Mouse (Mus musculus) gastrocnemius, postnatal 36 days (tissue): Measurements from ENCODE around the gene Zscan26. TPM values are rescaled to one million over a fixed set of nuclear protein-coding genes. Genes with fewer than 3 reads are reported as not detected.
"Not testable (repeated sequence)": the region's sequence is repeated elsewhere in the genome, so short reads cannot be mapped to it uniquely, and the experiment has no call there.

ENCODE experiments used
- DNase-seq, 2 experiments: peaks; one replicate each; pipeline ENCODE4 v3.0.0; 2022
- intact Hi-C: fragments of 180-260 bp; cut with DNase I; formaldehyde crosslinking; loops from one replicate; pipeline ENCODE4 v1.15.1; 2025
- long read RNA-seq, 2 experiments: library from polyadenylated mRNA; stranded (forward); transcript quantifications; one replicate each; pipeline ENCODE4 v2.0.0; 2021
- total RNA-seq, 2 experiments: library from RNA; stranded (reverse); gene quantifications; 2 replicates each; pipeline ENCODE4 v1.2.3; 2021

The Zscan26 gene
- total RNA-seq: 10 to 100 TPM in 1 of 2 experiments, 1 to 10 TPM in 1; 8.8 to 11.9 TPM
- long read RNA-seq, experiment 1, full-length matches to known transcripts: 1 of 1 reads
- long read RNA-seq, experiment 1, partial matches to known transcripts: 0 of 1 reads
- long read RNA-seq, experiment 1, other reads (novel, unspliced or antisense): 0 of 1 reads
- long read RNA-seq, experiment 2, full-length matches to known transcripts: 1 of 2 reads
- long read RNA-seq, experiment 2, partial matches to known transcripts: 0 of 2 reads
- long read RNA-seq, experiment 2, other reads (novel, unspliced or antisense): 1 of 2 reads

GRCm38 (mm10) chr13:21453449-21453848, at the start of gene Zscan26:
Zscan26 (minus strand) TSS chr13:21453730.
- DNase-seq: peak; percentile 73 to 82
- intact Hi-C loops: loop anchor here (5.0 to 10.0 kb wide), 2 partner anchors 51 to 89 kb away; partner anchors contain the start of genes Zkscan3 and Zscan12

- no peak for DNase-seq
- intact Hi-C loops: loop anchor here (10.0 kb wide), 1 partner anchor 97 kb away; the partner anchor contains the start of gene Zkscan3
These were observed 48.8 kb upstream of the Zscan26 start for GRCm38 (mm10) chr13:21502296-21502695.

GRCm38 (mm10) chr13:21501182-21501581, 47.7 kb upstream of the Zscan26 start, which contains the start of gene Gm11273:
Gm11273 (minus strand) TSS chr13:21501418.
- intact Hi-C loops: loop anchor here (10.0 kb wide), 1 partner anchor 96 kb away; the partner anchor contains the start of gene Zkscan3
- not testable (repeated sequence) for DNase-seq

GRCm38 (mm10) chr13:21495080-21495479, 41.5 kb upstream of the Zscan26 start, which contains the start of gene AK157302:
AK157302 (plus strand) TSS chr13:21495223.
- intact Hi-C loops: no loop called here
- no peak for DNase-seq

GRCm38 (mm10) chr13:21492847-21493246, 39.3 kb upstream of the Zscan26 start:
- intact Hi-C loops: no loop called here

DNA sequence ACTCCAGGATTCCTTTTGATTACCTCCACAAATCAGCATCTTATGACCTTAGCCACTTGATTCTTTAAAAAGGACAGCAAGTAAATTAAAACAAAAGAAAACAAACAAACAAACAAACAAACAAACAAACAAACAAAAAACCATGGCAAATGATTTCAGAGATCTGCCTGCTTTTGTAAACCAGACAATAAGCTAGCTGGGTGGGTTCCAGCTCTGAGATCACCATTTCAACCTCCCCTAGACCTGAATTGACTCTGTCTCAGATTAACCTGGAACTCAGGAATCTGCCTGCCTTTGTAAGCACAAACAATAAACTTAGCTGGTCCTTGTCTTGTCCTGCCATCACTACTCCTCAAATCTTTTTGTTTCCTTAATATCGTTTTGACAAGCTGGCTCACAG, 33.4 kb upstream of the Zscan26 start:
- DNase-seq: no peak
- intact Hi-C loops: no loop called here

More at GRCm38 (mm10) chr13:21492847-21493246, 39.3 kb upstream of the Zscan26 start:
- DNase-seq: no peak

GRCm38 (mm10) chr13:21478759-21479670, 25.5 kb upstream of the Zscan26 start, which contains the start of the genes Zkscan4 and Gm10065:
Zkscan4 (plus strand) TSS chr13:21478907.
Gm10065 (minus strand) TSS chr13:21479441.
- intact Hi-C loops: not testable (repeated sequence)
- peak; percentile 43 to 51 for DNase-seq

DNA sequence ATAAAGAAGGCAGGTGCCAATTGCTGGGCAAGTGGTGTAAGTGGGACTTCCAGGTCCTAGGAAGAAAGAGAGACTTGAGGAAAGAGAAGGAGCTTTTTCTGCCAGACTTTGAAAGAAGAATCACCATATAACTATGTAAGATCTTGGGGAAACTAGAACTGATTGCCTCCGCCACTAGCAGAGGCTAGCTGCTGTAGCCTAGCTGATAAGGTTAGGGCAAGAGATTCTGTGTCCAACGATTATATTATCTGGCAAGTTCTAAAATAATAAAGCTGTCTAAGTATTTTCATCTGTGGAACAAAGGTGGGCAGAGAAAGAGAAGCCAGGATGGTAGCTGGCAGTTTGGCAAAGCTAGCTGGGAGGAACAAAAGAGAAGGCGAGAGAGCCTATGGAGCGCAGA, 18.9 kb upstream of the Zscan26 start:
- intact Hi-C loops: no loop called here

GRCm38 (mm10) chr13:21469097-21469496, 15.6 kb upstream of the Zscan26 start:
- intact Hi-C loops: no loop called here
- no peak for DNase-seq

More for the DNA sequence above, 18.9 kb upstream of the Zscan26 start:
- DNase-seq: no peak

GRCm38 (mm10) chr13:21468061-21469019, 14.8 kb upstream of the Zscan26 start, which contains the start of gene Nkapl:
Nkapl (minus strand) TSS chr13:21468509.
- DNase-seq: peak; percentile 72 to 75
- intact Hi-C loops: no loop called here

DNA sequence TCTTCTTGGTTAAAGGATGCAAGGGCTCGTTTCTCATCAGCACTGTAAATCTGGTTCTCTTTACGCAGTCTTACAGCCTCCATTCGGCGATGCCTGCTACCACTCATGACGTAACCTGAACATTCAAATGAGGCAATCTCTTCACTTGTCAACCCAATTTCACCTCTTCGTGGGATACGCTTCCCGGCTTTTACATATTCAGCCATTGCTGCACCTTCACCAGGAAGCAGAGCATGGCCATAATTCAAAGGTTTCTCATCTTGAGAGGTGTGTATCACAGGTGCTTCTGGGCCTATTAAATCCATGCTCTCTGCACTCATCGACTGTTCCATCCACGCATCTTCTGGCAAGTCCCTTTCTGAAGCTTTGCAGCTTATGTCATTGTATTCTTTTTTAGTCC, 13.8 kb upstream of the Zscan26 start:
- no peak for DNase-seq
- intact Hi-C loops: no loop called here

GRCm38 (mm10) chr13:21462516-21462915, 9.0 kb upstream of the Zscan26 start:
- DNase-seq, intact Hi-C loops: not testable (repeated sequence)

DNA sequence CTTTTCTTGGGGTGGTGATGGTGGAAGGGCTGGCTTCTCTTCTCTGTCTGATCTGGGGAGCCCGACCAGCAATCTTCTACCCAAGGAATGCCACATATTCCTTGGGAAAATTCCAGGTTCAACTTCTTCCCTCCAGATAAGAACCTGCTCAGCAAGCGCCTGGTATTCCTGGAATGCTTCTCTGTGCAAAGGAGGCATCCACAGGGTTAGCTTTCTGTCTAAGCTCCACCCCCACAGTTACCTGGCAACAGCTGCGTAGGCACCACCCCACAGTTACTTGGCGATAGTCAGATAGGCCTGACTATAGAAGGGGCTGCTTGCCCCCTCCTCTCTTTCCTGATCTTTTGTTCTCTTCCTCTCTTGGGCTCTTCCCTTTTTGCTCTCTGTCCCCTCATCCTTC, 2.8 kb upstream of the Zscan26 start:
- DNase-seq: no peak
- intact Hi-C loops: loop anchor here (10.0 kb wide), 1 partner anchor 92 kb away; the partner anchor contains the start of gene Zscan12

DNA sequence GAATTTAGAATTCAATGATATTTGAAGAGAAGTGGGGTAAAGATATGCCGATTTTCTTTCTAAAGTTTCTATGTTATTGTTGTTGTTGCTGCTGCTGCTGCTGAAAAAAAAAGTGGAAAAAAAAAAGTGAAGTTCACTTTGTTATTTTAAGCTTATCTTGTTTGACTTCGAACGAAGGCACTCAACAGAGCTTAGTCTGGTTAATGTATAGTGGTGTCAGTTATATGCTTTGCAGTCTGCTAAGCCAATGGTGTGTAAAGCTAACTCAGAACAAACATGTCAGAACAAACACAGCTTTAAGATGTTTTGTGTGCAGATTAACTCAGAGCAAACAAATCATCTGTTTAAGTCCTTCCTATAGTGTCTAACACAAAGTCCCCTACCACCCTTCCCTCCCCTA, 603 bp upstream of the Zscan26 start:
- DNase-seq: no peak
- intact Hi-C loops: loop anchor here (5.0 to 10.0 kb wide), 2 partner anchors 52 to 89 kb away; partner anchors contain the start of genes Zkscan3 and Zscan12

- intact Hi-C loops: loop anchor here (5.0 to 10.0 kb wide), 2 partner anchors 51 to 88 kb away; partner anchors contain the start of genes Zkscan3 and Zscan12
These were observed 488 bp downstream of the Zscan26 start for GRCm38 (mm10) chr13:21453042-21453441.

GRCm38 (mm10) chr13:21447856-21448614, 5.5 kb downstream of the Zscan26 start:
- DNase-seq: no peak
- intact Hi-C loops: no loop called here

More at GRCm38 (mm10) chr13:21453042-21453441, 488 bp downstream of the Zscan26 start:
- DNase-seq: no peak

DNA sequence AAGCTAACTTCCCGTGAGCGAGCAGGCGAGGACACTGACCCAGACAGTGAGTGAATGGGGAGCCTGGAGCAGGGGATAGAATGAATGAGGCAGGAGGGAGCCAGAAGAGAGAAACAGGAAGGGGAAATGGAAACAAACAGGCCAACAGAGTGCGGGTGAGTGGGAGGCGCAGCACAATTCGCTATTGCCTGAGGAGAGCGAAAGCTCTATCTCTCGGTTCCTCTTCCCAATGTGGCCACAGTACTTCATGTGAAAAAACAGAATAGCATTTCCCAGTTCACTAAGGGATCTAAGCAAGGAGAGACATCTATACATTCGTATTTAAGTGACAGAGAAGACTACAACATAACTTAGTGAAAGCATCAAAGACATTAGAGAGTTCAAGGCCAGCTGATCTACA, 6.7 kb downstream of the Zscan26 start:
- no peak for DNase-seq
- intact Hi-C loops: no loop called here

- intact Hi-C loops: no loop called here
- no peak for DNase-seq
These were observed 12.3 kb downstream of the Zscan26 start for GRCm38 (mm10) chr13:21441207-21441572.
